Mouse (Mus musculus) CH12.LX (cell line): Measurements from ENCODE around the gene Bag1. TPM values are rescaled to one million over a fixed set of nuclear protein-coding genes. Genes with fewer than 3 reads are reported as not detected.

Source experiments
- DNase-seq: peaks from one replicate; pipeline ENCODE4 v3.0.0-alpha.2; 2013; ENCODE audit errors: extremely low read depth
- H3K27ac ChIP-seq: 2 replicates; pipeline ENCODE4 v1.5.1; 2012; ENCODE audit warnings: low read depth, mild to moderate bottlenecking, control low read depth, moderate library complexity; ENCODE audit not compliant: insufficient read depth
- H3K27me3 ChIP-seq: replicated peaks from 2 replicates; pipeline ENCODE3; 2012; ENCODE audit warnings: inconsistent platforms
- H3K36me3 ChIP-seq, 2 experiments: replicated peaks in 1 of 2; 2 replicates each; pipeline versions ENCODE3 to v1.6.1; 2012; ENCODE audit warnings: inconsistent platforms in 1 of 2, low read length in 1 of 2, mild to moderate bottlenecking in 1 of 2, mixed read lengths in 1 of 2, moderate library complexity in 1 of 2; ENCODE audit not compliant: control insufficient read depth in 1 of 2, insufficient read depth in 1 of 2
- H3K4me1 ChIP-seq, 2 experiments: 2 replicates each; pipeline ENCODE4 v1.6.1; 2012; ENCODE audit warnings: inconsistent platforms in 1 of 2, moderate library complexity in 1 of 2; ENCODE audit not compliant: insufficient read depth in 2 of 2, control insufficient read depth in 1 of 2
- H3K4me2 ChIP-seq: 2 replicates; pipeline ENCODE4 v1.6.1; 2012; ENCODE audit warnings: low read depth, mild to moderate bottlenecking, control low read depth; ENCODE audit not compliant: poor library complexity, insufficient read depth, severe bottlenecking
- H3K4me3 ChIP-seq, 3 experiments: fragments of 150-350 bp in 1 of 3; sonication (generic) in 1 of 3; replicated peaks in 1 of 3; 2 replicates each; pipeline versions ENCODE3 to v1.5.1; 2011 to 2012; ENCODE audit warnings: low read depth in 2 of 3, low read length in 2 of 3, mild to moderate bottlenecking in 2 of 3, moderate library complexity in 2 of 3, control low read depth in 1 of 3, improper control_type of control experiment in 1 of 3, inconsistent platforms in 1 of 3, mixed read lengths in 1 of 3; ENCODE audit not compliant: poor library complexity in 1 of 3
- H3K79me2 ChIP-seq: replicated peaks from 2 replicates; pipeline ENCODE4 v1.6.1; 2012; ENCODE audit warnings: mild to moderate bottlenecking, moderate library complexity; ENCODE audit not compliant: control insufficient read depth, poor library complexity, insufficient read depth, severe bottlenecking; ENCODE audit errors: extremely low read depth
- H3K9ac ChIP-seq: 2 replicates; pipeline ENCODE4 v1.6.1; 2012; ENCODE audit warnings: low read depth, mild to moderate bottlenecking, control low read depth, moderate library complexity; ENCODE audit not compliant: insufficient read depth
- H3K9me3 ChIP-seq: replicated peaks from 2 replicates; pipeline ENCODE3; 2012; ENCODE audit warnings: low read length, inconsistent platforms, mixed read lengths
- BHLHE40 ChIP-seq: IDR thresholded peaks from 2 replicates; pipeline ENCODE4 v1.6.1; 2011; ENCODE audit warnings: mild to moderate bottlenecking, low read depth, low read length, improper control_type of control experiment
- CTCF ChIP-seq, 2 experiments: IDR thresholded peaks in 1 of 2; conservative IDR thresholded peaks in 1 of 2; 2 replicates each; pipeline ENCODE4 v1.5.1; 2011 to 2012; ENCODE audit warnings: low read depth in 2 of 2, low read length in 2 of 2, improper control_type of control experiment in 1 of 2, inconsistent platforms in 1 of 2, mild to moderate bottlenecking in 1 of 2, moderate library complexity in 1 of 2
- E2F4 ChIP-seq: IDR thresholded peaks from 2 replicates; pipeline ENCODE4 v1.6.1; 2011; ENCODE audit warnings: low read depth, low read length, improper control_type of control experiment; ENCODE audit not compliant: insufficient replicate concordance
- ELF1 ChIP-seq: IDR thresholded peaks from 2 replicates; pipeline ENCODE4 v1.6.1; 2014; ENCODE audit warnings: low read depth, mild to moderate bottlenecking, inconsistent platforms, low read length, improper control_type of control experiment
- GABPA ChIP-seq: IDR thresholded peaks from 2 replicates; pipeline ENCODE4 v1.6.1; 2012; ENCODE audit warnings: low read depth, low read length, improper control_type of control experiment, inconsistent platforms; ENCODE audit not compliant: insufficient replicate concordance
- HCFC1 ChIP-seq: IDR thresholded peaks from 2 replicates; pipeline ENCODE4 v1.6.1; 2012; ENCODE audit warnings: low read depth, mild to moderate bottlenecking, inconsistent platforms, low read length, improper control_type of control experiment
- IRF4 ChIP-seq: IDR thresholded peaks from 2 replicates; pipeline ENCODE4 v1.6.1; 2014; ENCODE audit warnings: low read depth, mild to moderate bottlenecking, inconsistent platforms, low read length, improper control_type of control experiment
- JUN ChIP-seq: IDR thresholded peaks from 2 replicates; pipeline ENCODE4 v1.6.1; 2011; ENCODE audit warnings: low read depth, mild to moderate bottlenecking, low read length, improper control_type of control experiment, moderate library complexity; ENCODE audit not compliant: insufficient read depth
- MAFK ChIP-seq: IDR thresholded peaks from 2 replicates; pipeline ENCODE4 v1.6.1; 2011; ENCODE audit warnings: low read length, improper control_type of control experiment; ENCODE audit not compliant: insufficient replicate concordance
- MAX ChIP-seq: IDR thresholded peaks from 2 replicates; pipeline ENCODE4 v1.6.1; 2011; ENCODE audit warnings: low read length, improper control_type of control experiment
- MEF2A ChIP-seq: IDR thresholded peaks from 2 replicates; pipeline ENCODE4 v1.6.1; 2014; ENCODE audit warnings: low read depth, mild to moderate bottlenecking, inconsistent platforms, low read length, improper control_type of control experiment, borderline replicate concordance
- MXI1 ChIP-seq: IDR thresholded peaks from 2 replicates; pipeline ENCODE4 v1.6.1; 2011; ENCODE audit warnings: mild to moderate bottlenecking, low read depth, low read length, improper control_type of control experiment
- MYC ChIP-seq: IDR thresholded peaks from 2 replicates; pipeline ENCODE4 v1.6.1; 2011; ENCODE audit warnings: low read depth, mild to moderate bottlenecking, improper control_type of control experiment, low read length
- PAX5 ChIP-seq: IDR thresholded peaks from 2 replicates; pipeline ENCODE4 v1.6.1; 2012; ENCODE audit warnings: low read length, inconsistent platforms, mixed read lengths
- RCOR1 ChIP-seq: conservative IDR thresholded peaks from 2 replicates; pipeline ENCODE4 v1.6.1; 2012; ENCODE audit warnings: low read depth, mild to moderate bottlenecking, inconsistent platforms, low read length, improper control_type of control experiment
- SIN3A ChIP-seq: IDR thresholded peaks from 2 replicates; pipeline ENCODE4 v1.6.1; 2012; ENCODE audit warnings: low read length, improper control_type of control experiment, inconsistent platforms
- SMC3 ChIP-seq: IDR thresholded peaks from 2 replicates; pipeline ENCODE4 v1.6.1; 2011; ENCODE audit warnings: low read depth, low read length, improper control_type of control experiment
- TBP ChIP-seq: conservative IDR thresholded peaks from 2 replicates; pipeline ENCODE4 v1.6.1; 2011; ENCODE audit warnings: low read depth, low read length, improper control_type of control experiment
- UBTF ChIP-seq: IDR thresholded peaks from 2 replicates; pipeline ENCODE4 v1.6.1; 2012; ENCODE audit warnings: low read depth, mild to moderate bottlenecking, inconsistent platforms, low read length, improper control_type of control experiment, moderate library complexity
- USF1 ChIP-seq: IDR thresholded peaks from 2 replicates; pipeline ENCODE4 v1.6.1; 2014; ENCODE audit warnings: low read depth, mild to moderate bottlenecking, inconsistent platforms, low read length, improper control_type of control experiment
- USF2 ChIP-seq: conservative IDR thresholded peaks from 2 replicates; pipeline ENCODE4 v1.6.1; 2011; ENCODE audit warnings: low read depth, low read length, improper control_type of control experiment
- ZMIZ1 ChIP-seq: IDR thresholded peaks from 2 replicates; pipeline ENCODE4 v1.6.1; 2012; ENCODE audit warnings: low read depth, mild to moderate bottlenecking, inconsistent platforms, low read length, improper control_type of control experiment
- dilution Hi-C: fragments of 300-500 bp; cut with MboI; formaldehyde crosslinking; loops from 2 replicates; pipeline ENCODE4 v1.14.3; 2020; ENCODE audit warnings: low sequenced_read_pairs; ENCODE audit not compliant: extremely low pct_unique_long_range_greater_than_20kb, extremely low pct_ligation_motif_present
- in situ Hi-C: fragments of 300-500 bp; cut with MboI; formaldehyde crosslinking; loops from 3 replicates; pipeline ENCODE4 v1.14.3; 2019; ENCODE audit warnings: low sequenced_read_pairs, low pct_ligation_motif_present, low pct_unique_long_range_greater_than_20kb, mixed read lengths
- polyA plus RNA-seq: library from polyadenylated mRNA; unstranded; fragments of >175 nt; gene quantifications from 2 replicates; pipeline ENCODE4 v1.2.1, GENCODE M21; 2012; ENCODE audit warnings: low read depth; ENCODE audit not compliant: insufficient read length
- total RNA-seq, 2 experiments: library from RNA; depleted of rRNA; stranded (reverse); fragments of 300-350 nt in 1 of 2; fragments of >200 nt in 1 of 2; gene quantifications; 2 replicates each; pipeline ENCODE4 v1.2.3; 2012 to 2014

Bag1 gene
- total and polyA plus RNA-seq, 3 experiments: 105 to 161 (median 149) TPM

- Histone ChIP-seq H3K9ac (no peak overlapping the region), H3K36me3 (peaks cover 12 to 49% of the 10 kb centered on the region in 2 experiments), H3K9me3 (no peaks in the 10 kb centered on the region), H3K4me1 (peaks cover 12 to 30% of the 10 kb centered on the region in 2 experiments), H3K4me2 (no peak overlapping the region)
- in situ Hi-C loops: no loop called here
- no peak for TF ChIP-seq USF1
- TF ChIP-seq ELF1: no peak
- no peak for TF ChIP-seq GABPA
- no peak for TF ChIP-seq RCOR1
- no peak for TF ChIP-seq USF2
- TF ChIP-seq MYC: no peak
- TF ChIP-seq CTCF (conservative IDR thresholded peaks at IDR 0.05 in 1 of 2, IDR thresholded peaks at IDR 0.05 in 1 of 2; ENCODE audit: low read depth in 2 of 2, low read length in 2 of 2): no peak
- no peak for TF ChIP-seq ZMIZ1
- no peak for TF ChIP-seq TBP
- TF ChIP-seq, all 38 proteins: peak for 0
- Histone ChIP-seq H3K27ac (no peak overlapping the region), H3K79me2 (peaks cover 35% of the 10 kb centered on the region), H3K27me3 (no peaks in the 10 kb centered on the region), H3K4me3 (no peak overlapping the region)
- dilution Hi-C loops: no loop called here
- DNase-seq: no peak
Measured at GRCm38 (mm10) chr4:40969161-40969560, 21.1 kb upstream of the Bag1 start.

- DNase-seq: no peak
- Histone ChIP-seq H3K4me1 (no peaks in the 10 kb centered on the region), H3K4me2 (no peak overlapping the region), H3K27me3 (no peaks in the 10 kb centered on the region), H3K79me2 (no peaks in the 10 kb centered on the region), H3K27ac (no peak overlapping the region), H3K36me3 (peaks cover 47 to 85% of the 10 kb centered on the region in 2 experiments), H3K9ac (no peak overlapping the region), H3K9me3 (no peaks in the 10 kb centered on the region), H3K4me3 (no peak overlapping the region)
- in situ Hi-C loops: no loop called here
- dilution Hi-C loops: no loop called here
- TF ChIP-seq TBP: no peak
- TF ChIP-seq BHLHE40: no peak
- no peak for TF ChIP-seq MAFK
Measured at GRCm38 (mm10) chr4:40963536-40963935, 15.4 kb upstream of the Bag1 start.

- no peaks in the 10 kb centered on the region for H3K79me2 ChIP-seq
- no peak overlapping the region for H3K4me2 ChIP-seq
- in situ Hi-C loops: no loop called here
- no peak overlapping the region for H3K27ac ChIP-seq
- TF ChIP-seq E2F4 (no peak), PAX5 (no peak), HCFC1 (no peak), JUN (no peak), SMC3 (no peak), ZMIZ1 (no peak), RCOR1 (no peak), MXI1 (no peak), BHLHE40 (no peak), UBTF (no peak), SIN3A (no peak), IRF4 (no peak), MEF2A (no peak), MAX (no peak)
- TF ChIP-seq, all 38 proteins: peak for 0
- dilution Hi-C loops: no loop called here
- Histone ChIP-seq H3K9me3 (no peaks in the 10 kb centered on the region), H3K4me1 (no peaks in the 10 kb centered on the region), H3K9ac (no peak overlapping the region), H3K36me3 (peaks cover 60 to 89% of the 10 kb centered on the region in 2 experiments), H3K4me3 (no peak overlapping the region), H3K27me3 (no peaks in the 10 kb centered on the region)
- no peak for DNase-seq
Measured at GRCm38 (mm10) chr4:40955942-40956341, 7.8 kb upstream of the Bag1 start.
